Mouse (Mus musculus): Measurements from ENCODE around the gene Mical3.

GRCm38 (mm10) chr6:121068087-121068464 is 62.7 kb downstream of the Mical3 start:
- TF ChIP-seq POLR2A (IDR thresholded peaks at IDR 0.05; ENCODE audit: extremely low read depth, insufficient read depth, low read length), result no peak
- TF ChIP-seq CTCF (IDR thresholded peaks at IDR 0.05; ENCODE audit: extremely low read depth, insufficient read depth, low read length), result no peak

Data from cortical plate, adult 2 months (tissue).